In the genomic region with DNA sequence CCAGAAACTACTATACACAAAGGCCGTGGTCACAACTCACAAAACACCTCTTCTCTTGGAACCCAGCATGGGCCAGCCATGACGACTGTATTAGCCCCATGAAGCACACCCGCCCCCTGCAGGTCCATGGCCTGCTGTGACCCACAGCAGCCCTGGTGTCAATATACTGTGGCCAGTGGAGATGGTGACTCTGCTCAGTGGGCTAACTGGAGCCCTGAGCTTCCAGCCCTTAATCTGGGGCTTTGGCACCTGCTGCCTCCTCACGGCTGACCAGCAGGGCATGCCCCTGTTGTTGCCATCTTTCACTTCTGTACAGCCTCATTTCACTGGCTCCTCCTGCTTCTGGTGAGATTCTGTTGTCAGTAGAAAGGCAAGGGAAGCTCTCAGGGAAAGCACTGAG, we compare ENCODE assay signal across 11 mouse cellular contexts. TPM values are rescaled to one million over a fixed set of nuclear protein-coding genes. Genes with fewer than 3 reads are reported as not detected.
A peak's percentile ranks its signal among the peaks of the same experiment; 100 is the strongest.
DNase-seq lines count a peak whose midpoint lies in the region; ATAC-seq lines count a peak whose summit lies in the region.
"Had no signal": no experiment of that assay in that cellular context is flagged by ENCODE, and none has a peak within 500 bp of the region (broad histone marks: within the 10 kb centered on the region; RNA-seq: fewer than 3 reads in every experiment).

No protein-coding gene starts in this region.

- no peaks in the 10 kb centered on the region for H3K36me3 ChIP-seq in hindbrain, embryonic 10.5 days
- no peaks in the 10 kb centered on the region for H3K36me3 ChIP-seq in hindbrain, embryonic 13.5 days
- no peaks in the 10 kb centered on the region for H3K36me3 ChIP-seq in heart, embryonic 15.5 days
- H3K36me3 ChIP-seq in stomach, embryonic 16.5 days (ENCODE audit: control insufficient read depth, insufficient read depth, low read length), result no peaks in the 10 kb centered on the region
- H3K36me3 ChIP-seq: G1E had no signal

- peaks cover 2% of the 10 kb centered on the region; the same call in 1 of the 2 replicates for H3K27me3 ChIP-seq in hindbrain, embryonic 10.5 days (ENCODE audit: insufficient read depth, poor library complexity, severe bottlenecking)
- H3K27me3 ChIP-seq in hindbrain, embryonic 13.5 days, result no peaks in the 10 kb centered on the region
- no peaks in the 10 kb centered on the region for H3K27me3 ChIP-seq in heart, embryonic 15.5 days
- H3K27me3 ChIP-seq in stomach, embryonic 16.5 days (ENCODE audit: control insufficient read depth, insufficient read depth, low read length), result no peaks in the 10 kb centered on the region

- no peak for ATAC-seq in hindbrain, embryonic 13.5 days (ENCODE audit: low FRiP score)
- ATAC-seq in heart, embryonic 15.5 days (replicated peaks; ENCODE audit: insufficient number of reproducible peaks, insufficient read depth, low FRiP score, low read depth), result no peak
- no peak for ATAC-seq in stomach, embryonic 16.5 days (ENCODE audit: insufficient read depth, low FRiP score)

- H3K4me2 ChIP-seq in hindbrain, embryonic 13.5 days, result no peak overlapping the region
- H3K4me2 ChIP-seq in heart, embryonic 15.5 days, result 0 out of 2 replicates have a peak overlapping the region, but pooled peaks have one; percentile 12
- no peak overlapping the region for H3K4me2 ChIP-seq in stomach, embryonic 16.5 days (ENCODE audit: low read depth, low read length)

- H3K9me3 ChIP-seq in hindbrain, embryonic 10.5 days, result no peaks in the 10 kb centered on the region
- no peaks in the 10 kb centered on the region for H3K9me3 ChIP-seq in hindbrain, embryonic 13.5 days
- H3K9me3 ChIP-seq in heart, embryonic 15.5 days (replicated peaks), result no peaks in the 10 kb centered on the region
- no peaks in the 10 kb centered on the region for H3K9me3 ChIP-seq in stomach, embryonic 16.5 days (replicated peaks; ENCODE audit: control insufficient read depth, low read length)
- H3K9me3 ChIP-seq: G1E had no signal

- H3K9ac ChIP-seq in hindbrain, embryonic 13.5 days, result no peak overlapping the region
- H3K9ac ChIP-seq in heart, embryonic 15.5 days, result no peak overlapping the region
- H3K9ac ChIP-seq in stomach, embryonic 16.5 days (ENCODE audit: low read length), result no peak overlapping the region

- H3K4me1 ChIP-seq in hindbrain, embryonic 10.5 days (replicated peaks), result peaks cover 70% of the 10 kb centered on the region
- H3K4me1 ChIP-seq in hindbrain, embryonic 13.5 days (replicated peaks), result peaks cover 58% of the 10 kb centered on the region
- H3K4me1 ChIP-seq in heart, embryonic 15.5 days (replicated peaks), result peaks cover 79% of the 10 kb centered on the region
- H3K4me1 ChIP-seq in stomach, embryonic 16.5 days (ENCODE audit: control insufficient read depth, insufficient read depth, low read length), result peaks cover 35% of the 10 kb centered on the region

- H3K4me3 ChIP-seq in hindbrain, embryonic 10.5 days, result no peak overlapping the region
- no peak overlapping the region for H3K4me3 ChIP-seq in hindbrain, embryonic 13.5 days
- no peak overlapping the region for H3K4me3 ChIP-seq in heart, embryonic 15.5 days
- H3K4me3 ChIP-seq in stomach, embryonic 16.5 days (replicated peaks; ENCODE audit: low read length), result no peak overlapping the region

- peak overlapping the region; percentile 9; the same call in 1 of the 2 replicates for H3K27ac ChIP-seq in hindbrain, embryonic 10.5 days
- H3K27ac ChIP-seq in hindbrain, embryonic 13.5 days, result no peak overlapping the region
- peak overlapping the region; percentile 33 for H3K27ac ChIP-seq in heart, embryonic 15.5 days
- peak overlapping the region; percentile 46; the same call in 1 of the 2 replicates for H3K27ac ChIP-seq in stomach, embryonic 16.5 days (ENCODE audit: low read length)

- 68% methylated on average over 4 of the region's 4 CpGs for WGBS in hindbrain, embryonic 10.5 days
- 73% methylated on average over 4 of the region's 4 CpGs for WGBS in hindbrain, embryonic 13.5 days
- 67% methylated on average over 4 of the region's 4 CpGs for WGBS in heart, embryonic 15.5 days
- WGBS in stomach, embryonic 16.5 days, result 70% methylated on average over 4 of the region's 4 CpGs

- DNase-seq in hindbrain, embryonic 10.5 days (ENCODE audit: low spot score), result no peak
- DNase-seq in spleen, postnatal 36 days (ENCODE audit: low spot score in 2 of 2), result peak; percentile 42 to 43
- DNase-seq in spleen, postnatal 4 days (ENCODE audit: low spot score in 2 of 2), result no peak
- DNase-seq in left cerebral cortex, adult 18-20 months (ENCODE audit: low spot score in 2 of 2), result no peak
- no peak for DNase-seq in left cerebral cortex, adult 11 months (ENCODE audit: low spot score)
- DNase-seq: kidney, postnatal 4 days had no signal

RNA-seq across cellular contexts. Expression of a gene that starts 4.2 kb away (rescaled TPM):
- polyA plus RNA-seq in hindbrain, embryonic 10.5 days (2016; fragmentation: Nextera tagmentation; extraction: Ambion mirVana), result 28.8 and 31.8 TPM in 2 replicates
- 28.7 and 30.9 TPM in 2 replicates for polyA plus RNA-seq in hindbrain, embryonic 13.5 days (2015; fragmentation: Nextera tagmentation; extraction: Ambion mirVana)
- 19.0 and 28.5 TPM in 2 replicates for polyA plus RNA-seq in heart, embryonic 15.5 days (2015; fragmentation: Nextera tagmentation; extraction: Ambion mirVana)
- polyA plus RNA-seq in stomach, embryonic 16.5 days (2015; fragmentation: Nextera tagmentation; extraction: Ambion mirVana), result 30.9 and 35.5 TPM in 2 replicates
- total RNA-seq in left cerebral cortex, adult 18-20 months (2021), result 10 to 100 TPM; 65.6 to 72.9 TPM

RNA-seq across cellular contexts. Expression of a gene that starts 32.5 kb away (rescaled TPM):
- 0.90 and 2.5 TPM in 2 replicates for polyA plus RNA-seq in hindbrain, embryonic 10.5 days (2016; fragmentation: Nextera tagmentation; extraction: Ambion mirVana)
- 2.1 and 2.8 TPM in 2 replicates for polyA plus RNA-seq in hindbrain, embryonic 13.5 days (2015; fragmentation: Nextera tagmentation; extraction: Ambion mirVana)
- not detected in 2 replicates for polyA plus RNA-seq in heart, embryonic 15.5 days (2015; fragmentation: Nextera tagmentation; extraction: Ambion mirVana)
- 0.05 and 0.42 TPM in 2 replicates for polyA plus RNA-seq in stomach, embryonic 16.5 days (2015; fragmentation: Nextera tagmentation; extraction: Ambion mirVana)
- 1 to 10 TPM; 1.3 TPM for total RNA-seq in left cerebral cortex, adult 18-20 months (2021)
- total RNA-seq: neutrophil, adult 5-6 weeks had no signal
- polyA plus RNA-seq: G1E had no signal

Comparison
In these comparisons a context has a peak if more than half of its experiments do, and no peak if none do; other contexts are left out.
1. DNase-seq: peak in spleen, postnatal 36 days (2 of 2); none in hindbrain, embryonic 10.5 days (single experiment), spleen, postnatal 4 days (0 of 2), left cerebral cortex, adult 18-20 months (0 of 2) and left cerebral cortex, adult 11 months (single experiment).